Mouse (Mus musculus) embryonic fibroblast, embryonic 13.5 days (primary cell): ENCODE measurements at regions not wholly inside any gene's neighbourhood (a gene's known extent, or its start where the extent isn't known, plus 50 kb on each side); places are given as distances from the start of the nearest gene placed in this dataset.

Experiments used
- CTCF ChIP-seq: IDR thresholded peaks from 2 replicates; pipeline ENCODE4 v1.5.1; 2011; ENCODE audit warnings: mild to moderate bottlenecking, control low read depth, low read length, moderate library complexity, borderline replicate concordance; ENCODE audit not compliant: insufficient read depth
- POLR2A ChIP-seq: IDR thresholded peaks from 2 replicates; pipeline ENCODE4 v1.6.1; 2011; ENCODE audit warnings: low read depth, mild to moderate bottlenecking, control low read depth, low read length, moderate library complexity

DNA sequence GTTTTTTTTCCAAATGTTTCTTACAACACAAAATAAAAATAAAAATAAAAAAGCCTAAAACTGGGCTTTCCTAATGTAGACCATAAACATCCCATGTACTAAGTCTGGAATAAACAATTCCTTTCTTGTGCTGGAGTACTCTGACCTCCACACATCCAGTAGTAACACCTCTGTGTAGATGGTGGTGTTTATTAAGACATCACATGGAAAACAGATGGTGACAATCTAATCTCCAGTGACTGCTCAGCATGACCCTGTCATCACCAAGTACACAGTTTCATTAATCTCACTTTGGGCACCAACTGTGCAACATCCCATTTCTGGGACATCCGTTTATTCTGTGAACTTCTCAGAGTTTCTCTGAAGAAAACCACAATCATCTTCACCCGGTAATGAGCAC is 118.7 kb upstream of the Bank1 start:
- TF ChIP-seq CTCF = no peak
- no peak for TF ChIP-seq POLR2A
